Mouse (Mus musculus) forebrain, embryonic 13.5 days (tissue): ENCODE measurements around the gene Pcp4. TPM values are rescaled to one million over a fixed set of nuclear protein-coding genes. Genes with fewer than 3 reads are reported as not detected.

Source experiments
- ATAC-seq: fragments of 200-750 bp; cut with Nextera tagmentation; 2 replicates; pipeline ENCODE4 v1.8.0; 2017
- H3K27ac ChIP-seq: fragments of 300-500 bp; sonication (generic); 2 replicates; pipeline ENCODE4 v1.5.1; 2015; ENCODE audit warnings: inconsistent platforms, mild to moderate bottlenecking, moderate library complexity
- H3K27me3 ChIP-seq: fragments of 300-500 bp; sonication (generic); 2 replicates; pipeline ENCODE4 v1.6.1; 2015; ENCODE audit warnings: mild to moderate bottlenecking, inconsistent platforms
- H3K36me3 ChIP-seq: fragments of 300-500 bp; sonication (generic); 2 replicates; pipeline ENCODE4 v1.6.1; 2015; ENCODE audit warnings: mild to moderate bottlenecking, inconsistent platforms; ENCODE audit not compliant: poor library complexity, severe bottlenecking
- H3K4me1 ChIP-seq: fragments of 300-500 bp; sonication (generic); 2 replicates; pipeline ENCODE4 v1.6.1; 2015; ENCODE audit warnings: inconsistent platforms
- H3K4me2 ChIP-seq: fragments of 300-500 bp; sonication (generic); 2 replicates; pipeline ENCODE4 v1.6.1; 2015; ENCODE audit warnings: inconsistent platforms, mild to moderate bottlenecking, moderate library complexity
- H3K4me3 ChIP-seq: fragments of 300-500 bp; sonication (generic); 2 replicates; pipeline ENCODE4 v1.5.1; 2015; ENCODE audit warnings: mild to moderate bottlenecking, inconsistent platforms
- H3K9ac ChIP-seq: fragments of 300-500 bp; sonication (generic); 2 replicates; pipeline ENCODE4 v1.6.1; 2015; ENCODE audit warnings: mild to moderate bottlenecking, inconsistent platforms
- H3K9me3 ChIP-seq: fragments of 300-500 bp; sonication (generic); replicated peaks from 2 replicates; pipeline ENCODE4 v1.6.1; 2016; ENCODE audit warnings: inconsistent platforms
- WGBS: fragments of 180-500 bp; shearing (Covaris S2); methylation state at CpG from one replicate; pipeline ENCODE4 v1.1.7; 2015; 5-methylcytosine and 5-hydroxymethylcytosine counted together
- polyA plus RNA-seq: library from polyadenylated mRNA; unstranded; fragments of >200 nt; fragmentation: Nextera tagmentation; extraction: Ambion mirVana; gene quantifications from 2 replicates; pipeline ENCODE4 v1.2.1, GENCODE M21; 2015

Pcp4 gene
- polyA plus RNA-seq, 1 experiment from 2014 or later, result 86.1 TPM

GRCm38 (mm10) chr16:96491530-96491929 lies 24.1 kb downstream of the Pcp4 start:
- H3K4me1 ChIP-seq, result no peaks in the 10 kb centered on the region
- no peaks in the 10 kb centered on the region for H3K27me3 ChIP-seq
- peak; percentile 27; the same call in 1 of the 2 replicates for ATAC-seq
- no peak overlapping the region for H3K27ac ChIP-seq
- WGBS, result 66% methylated on average over 3 of the region's 3 CpGs
- no peak overlapping the region for H3K4me3 ChIP-seq
- no peak overlapping the region for H3K9ac ChIP-seq
- H3K4me2 ChIP-seq, result no peak overlapping the region
- no peaks in the 10 kb centered on the region for H3K9me3 ChIP-seq
- H3K36me3 ChIP-seq, result no peaks in the 10 kb centered on the region

GRCm38 (mm10) chr16:96494079-96494478 lies 26.7 kb downstream of the Pcp4 start:
- no peaks in the 10 kb centered on the region for H3K36me3 ChIP-seq
- H3K9ac ChIP-seq, result no peak overlapping the region
- no peaks in the 10 kb centered on the region for H3K27me3 ChIP-seq
- no peak overlapping the region for H3K4me3 ChIP-seq
- ATAC-seq, result no peak
- H3K4me2 ChIP-seq, result no peak overlapping the region
- no peaks in the 10 kb centered on the region for H3K9me3 ChIP-seq
- H3K4me1 ChIP-seq, result no peaks in the 10 kb centered on the region; the same call in 1 of the 2 replicates
- no peak overlapping the region for H3K27ac ChIP-seq
- 88% methylated on average over 6 of the region's 6 CpGs for WGBS

- H3K9me3 ChIP-seq, result no peaks in the 10 kb centered on the region
- no peak overlapping the region for H3K4me2 ChIP-seq
- H3K27me3 ChIP-seq, result no peaks in the 10 kb centered on the region
- 85% methylated on average over 7 of the region's 7 CpGs for WGBS
- no peaks in the 10 kb centered on the region for H3K36me3 ChIP-seq
- no peak overlapping the region for H3K27ac ChIP-seq
- H3K4me3 ChIP-seq, result no peak overlapping the region
- peaks cover 12% of the 10 kb centered on the region for H3K4me1 ChIP-seq
- no peak for ATAC-seq
- H3K9ac ChIP-seq, result no peak overlapping the region
These were observed 31.5 kb downstream of the Pcp4 start for GRCm38 (mm10) chr16:96498951-96499350.

GRCm38 (mm10) chr16:96501241-96501640 lies 33.8 kb downstream of the Pcp4 start:
- Histone ChIP-seq H3K27ac (no peak overlapping the region), H3K4me3 (no peak overlapping the region), H3K4me1 (peaks cover 12% of the 10 kb centered on the region), H3K4me2 (no peak overlapping the region), H3K36me3 (no peaks in the 10 kb centered on the region), H3K9me3 (no peaks in the 10 kb centered on the region), H3K27me3 (no peaks in the 10 kb centered on the region), H3K9ac (no peak overlapping the region)
- no peak for ATAC-seq
- 57% methylated on average over 6 of the region's 6 CpGs for WGBS

GRCm38 (mm10) chr16:96502586-96502985 lies 35.2 kb downstream of the Pcp4 start:
- Histone ChIP-seq H3K9ac (no peak overlapping the region), H3K27me3 (no peaks in the 10 kb centered on the region), H3K27ac (no peak overlapping the region), H3K4me2 (no peak overlapping the region), H3K9me3 (no peaks in the 10 kb centered on the region), H3K4me1 (peaks cover 12% of the 10 kb centered on the region), H3K4me3 (no peak overlapping the region), H3K36me3 (no peaks in the 10 kb centered on the region)
- no peak for ATAC-seq
- 46% methylated on average over 3 of the region's 3 CpGs for WGBS

- Histone ChIP-seq H3K9me3 (no peaks in the 10 kb centered on the region), H3K27me3 (no peaks in the 10 kb centered on the region), H3K4me3 (no peak overlapping the region), H3K36me3 (no peaks in the 10 kb centered on the region), H3K27ac (no peak overlapping the region), H3K4me2 (no peak overlapping the region), H3K9ac (no peak overlapping the region), H3K4me1 (peaks cover 6% of the 10 kb centered on the region; the same call in 1 of the 2 replicates)
- no peak for ATAC-seq
- 84% methylated on average over 3 of the region's 3 CpGs for WGBS
These were observed 47.1 kb downstream of the Pcp4 start for GRCm38 (mm10) chr16:96514466-96514865.

GRCm38 (mm10) chr16:96527476-96527875 lies 60.1 kb downstream of the Pcp4 start:
- no peak overlapping the region for H3K4me2 ChIP-seq
- no peaks in the 10 kb centered on the region for H3K36me3 ChIP-seq
- WGBS, result 92% methylated on average over 3 of the region's 3 CpGs

GRCm38 (mm10) chr16:96528471-96528870 lies 61.1 kb downstream of the Pcp4 start:
- no peaks in the 10 kb centered on the region for H3K9me3 ChIP-seq
- ATAC-seq, result no peak
- H3K4me3 ChIP-seq, result no peak overlapping the region
- no peaks in the 10 kb centered on the region for H3K36me3 ChIP-seq
- peaks cover 10% of the 10 kb centered on the region for H3K4me1 ChIP-seq
- no peaks in the 10 kb centered on the region for H3K27me3 ChIP-seq
- WGBS, result 96% methylated on average over 4 of the region's 4 CpGs
- H3K27ac ChIP-seq, result no peak overlapping the region
- no peak overlapping the region for H3K9ac ChIP-seq
- H3K4me2 ChIP-seq, result no peak overlapping the region

More at GRCm38 (mm10) chr16:96527476-96527875, 60.1 kb downstream of the Pcp4 start:
- Histone ChIP-seq H3K27ac (no peak overlapping the region), H3K9me3 (no peaks in the 10 kb centered on the region), H3K9ac (no peak overlapping the region), H3K27me3 (no peaks in the 10 kb centered on the region), H3K4me3 (no peak overlapping the region), H3K4me1 (peaks cover 10% of the 10 kb centered on the region)
- no peak for ATAC-seq

GRCm38 (mm10) chr16:96529896-96530568 lies 62.6 kb downstream of the Pcp4 start:
- no peak overlapping the region for H3K27ac ChIP-seq
- H3K36me3 ChIP-seq, result no peaks in the 10 kb centered on the region
- no peak overlapping the region for H3K4me3 ChIP-seq
- ATAC-seq, result peak; percentile 73
- H3K9ac ChIP-seq, result no peak overlapping the region
- H3K9me3 ChIP-seq, result no peaks in the 10 kb centered on the region
- no peak overlapping the region for H3K4me2 ChIP-seq
- H3K27me3 ChIP-seq, result no peaks in the 10 kb centered on the region
- peaks cover 10% of the 10 kb centered on the region for H3K4me1 ChIP-seq
- 48% methylated on average over 9 of the region's 9 CpGs for WGBS

- H3K27me3 ChIP-seq, result no peaks in the 10 kb centered on the region
- H3K4me2 ChIP-seq, result no peak overlapping the region
- no peaks in the 10 kb centered on the region for H3K36me3 ChIP-seq
- H3K4me1 ChIP-seq, result peaks cover 10% of the 10 kb centered on the region
- H3K4me3 ChIP-seq, result no peak overlapping the region
- 29% methylated on average over 3 of the region's 3 CpGs for WGBS
- ATAC-seq, result no peak; the same call in 1 of the 2 replicates
- H3K27ac ChIP-seq, result no peak overlapping the region
- no peak overlapping the region for H3K9ac ChIP-seq
- no peaks in the 10 kb centered on the region for H3K9me3 ChIP-seq
These were observed 63.1 kb downstream of the Pcp4 start for GRCm38 (mm10) chr16:96530569-96530898.

- WGBS, result 86% methylated on average over 4 of the region's 4 CpGs
- Histone ChIP-seq H3K9ac (no peak overlapping the region), H3K4me2 (no peak overlapping the region), H3K4me3 (no peak overlapping the region), H3K27ac (no peak overlapping the region), H3K36me3 (no peaks in the 10 kb centered on the region), H3K27me3 (no peaks in the 10 kb centered on the region), H3K4me1 (peaks cover 10% of the 10 kb centered on the region), H3K9me3 (no peaks in the 10 kb centered on the region)
- no peak for ATAC-seq
These were observed 63.6 kb downstream of the Pcp4 start for GRCm38 (mm10) chr16:96531029-96531428.

- H3K9me3 ChIP-seq, result no peaks in the 10 kb centered on the region
- no peak overlapping the region for H3K27ac ChIP-seq
- no peak overlapping the region for H3K4me2 ChIP-seq
- H3K9ac ChIP-seq, result no peak overlapping the region
- 77% methylated on average over 8 of the region's 8 CpGs for WGBS
- H3K36me3 ChIP-seq, result no peaks in the 10 kb centered on the region
- H3K4me1 ChIP-seq, result peaks cover 10% of the 10 kb centered on the region
- H3K27me3 ChIP-seq, result no peaks in the 10 kb centered on the region
- no peak for ATAC-seq
- H3K4me3 ChIP-seq, result no peak overlapping the region
These were observed 66.3 kb downstream of the Pcp4 start for GRCm38 (mm10) chr16:96533710-96534109.

- H3K27me3 ChIP-seq, result no peaks in the 10 kb centered on the region
- WGBS, result 85% methylated on average over 4 of the region's 4 CpGs
- H3K9ac ChIP-seq, result no peak overlapping the region
- H3K27ac ChIP-seq, result no peak overlapping the region
- no peaks in the 10 kb centered on the region for H3K9me3 ChIP-seq
- no peaks in the 10 kb centered on the region for H3K36me3 ChIP-seq
- no peak overlapping the region for H3K4me3 ChIP-seq
- no peak for ATAC-seq
- H3K4me2 ChIP-seq, result no peak overlapping the region
- peaks cover 4% of the 10 kb centered on the region; the same call in 1 of the 2 replicates for H3K4me1 ChIP-seq
These were observed 67.9 kb downstream of the Pcp4 start for GRCm38 (mm10) chr16:96535271-96535670.
